Mouse (Mus musculus) natural killer cell, adult 2 months (primary cell): Measurements from ENCODE around the gene Serpina3a.

Experiments used
- DNase-seq, 2 experiments: peaks; one replicate each; pipeline ENCODE4 v3.0.0; 2022; ENCODE audit warnings: low spot score in 2 of 2

Gene Serpina3a

GRCm38 (mm10) chr12:104142427-104142826 is 29.9 kb downstream of the Serpina3a start:
- no peak for DNase-seq

- DNase-seq, result no peak
These were observed 30.8 kb downstream of the Serpina3a start for GRCm38 (mm10) chr12:104143286-104143685.

- no peak for DNase-seq
These were observed 33.0 kb downstream of the Serpina3a start for GRCm38 (mm10) chr12:104145571-104145970.

DNA sequence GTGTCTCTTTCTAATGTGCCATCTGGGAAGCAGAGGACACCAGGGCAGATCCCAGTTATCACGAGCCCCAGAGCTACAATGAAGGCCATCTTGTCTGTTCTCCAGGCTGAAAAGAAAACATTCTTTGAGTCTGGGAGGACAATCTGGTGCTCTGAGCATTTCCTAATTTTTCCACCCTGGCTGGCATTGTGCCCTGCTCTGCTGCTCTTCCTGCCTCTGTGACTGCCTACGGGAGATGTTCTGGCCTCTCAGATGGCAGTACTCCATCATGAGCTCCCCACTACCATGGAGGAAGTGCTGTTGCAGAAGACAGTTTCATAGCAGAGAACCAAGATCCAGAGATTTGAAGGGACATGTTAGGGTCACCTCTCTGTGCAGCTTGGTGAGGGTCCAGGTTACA is 39.5 kb downstream of the Serpina3a start:
- no peak for DNase-seq

DNA sequence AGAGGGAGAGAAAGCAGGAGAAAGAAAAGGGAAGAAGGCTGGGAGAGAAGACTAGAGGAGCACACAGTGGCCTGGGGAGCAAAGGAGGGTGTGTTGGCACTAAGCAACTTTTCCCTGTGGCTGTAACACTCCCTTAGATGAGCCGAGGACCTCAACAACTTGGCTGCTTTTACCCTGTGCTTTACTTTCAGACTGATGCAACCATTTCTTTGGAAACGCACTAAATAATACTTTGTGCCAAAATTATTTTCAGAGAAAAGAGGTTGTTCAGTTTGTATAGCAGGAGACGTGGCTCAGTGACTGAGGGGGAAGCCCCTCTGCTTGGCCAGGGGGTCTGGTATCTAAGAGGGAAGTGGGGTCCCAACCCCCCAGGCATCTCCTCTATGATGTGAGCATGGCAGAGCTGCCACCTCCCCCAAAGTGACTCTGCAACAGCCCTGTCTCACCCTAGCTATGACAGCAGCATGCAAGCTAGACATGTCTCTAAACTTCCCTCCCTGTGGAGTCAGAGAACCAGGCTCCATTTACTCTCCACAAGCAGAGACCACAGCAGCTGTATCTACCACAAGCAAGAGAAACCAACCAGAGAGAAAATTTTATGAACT is 40.6 kb downstream of the Serpina3a start:
- no peak for DNase-seq

GRCm38 (mm10) chr12:104153656-104154055 is 41.1 kb downstream of the Serpina3a start, which contains the start of gene Serpina3c:
TSS of gene Serpina3c (minus strand) at chr12:104153870.
- no peak for DNase-seq
